Mouse (Mus musculus) bone marrow, adult 2 months (tissue): ENCODE data around the gene Mta3.

Experiments used
- CTCF ChIP-seq: fragments of 200-500 bp; IDR thresholded peaks from 2 replicates; pipeline ENCODE4 v1.5.1; 2011; ENCODE audit warnings: low read length, control low read depth; ENCODE audit not compliant: control insufficient read depth, insufficient read depth
- POLR2A ChIP-seq: fragments of 200-500 bp; IDR thresholded peaks from 2 replicates; pipeline ENCODE4 v1.6.1; 2011; ENCODE audit warnings: low read depth, mild to moderate bottlenecking, control low read depth, low read length, borderline replicate concordance; ENCODE audit not compliant: control insufficient read depth

DNA sequence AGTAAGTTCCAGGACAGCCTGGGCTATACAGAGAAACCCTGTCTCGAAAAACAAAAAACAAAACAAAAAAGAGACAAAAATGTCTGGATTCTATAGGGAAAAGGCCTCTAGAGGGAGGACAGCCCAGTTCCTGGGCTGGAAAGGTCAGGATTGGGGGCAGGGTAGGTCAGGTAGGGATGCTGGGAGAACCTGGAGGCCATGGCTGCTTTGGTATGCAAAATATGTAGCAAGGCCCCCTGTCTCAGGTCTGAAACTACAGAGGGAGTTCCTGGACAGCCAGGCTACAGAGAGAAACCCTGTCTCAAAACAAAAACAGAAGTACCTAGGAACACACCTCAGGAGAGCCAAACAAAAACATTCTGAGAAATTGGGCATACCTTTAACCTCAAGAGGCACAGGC is 28.6 kb upstream of the Mta3 start:
- TF ChIP-seq CTCF: no peak
- no peak for TF ChIP-seq POLR2A
